Mouse (Mus musculus) gastrocnemius, postnatal 14 days (tissue): ENCODE results near the gene Aldh6a1. TPM values are rescaled to one million over a fixed set of nuclear protein-coding genes. Genes with fewer than 3 reads are reported as not detected.

Experiments
- DNase-seq: peaks from one replicate; pipeline ENCODE4 v3.0.0; 2021; ENCODE audit warnings: mixed read lengths
- intact Hi-C: fragments of 180-260 bp; cut with DNase I; formaldehyde crosslinking; loops from one replicate; pipeline ENCODE4 v1.15.1; 2025; ENCODE audit warnings: low total_unique reads
- total RNA-seq, 2 experiments: library from RNA; stranded (reverse); gene quantifications; 2 replicates each; pipeline ENCODE4 v1.2.3; 2021

Gene Aldh6a1
- total RNA-seq, 2 experiments from 2014 or later: 43.2 to 55.1 TPM

- intact Hi-C loops: no loop called here
- DNase-seq: no peak
Observed at GRCm38 (mm10) chr12:84423990-84424389, 26.8 kb downstream of the Aldh6a1 start.

GRCm38 (mm10) chr12:84417605-84417922 is 33.2 kb downstream of the Aldh6a1 start:
- intact Hi-C loops: no loop called here

DNA sequence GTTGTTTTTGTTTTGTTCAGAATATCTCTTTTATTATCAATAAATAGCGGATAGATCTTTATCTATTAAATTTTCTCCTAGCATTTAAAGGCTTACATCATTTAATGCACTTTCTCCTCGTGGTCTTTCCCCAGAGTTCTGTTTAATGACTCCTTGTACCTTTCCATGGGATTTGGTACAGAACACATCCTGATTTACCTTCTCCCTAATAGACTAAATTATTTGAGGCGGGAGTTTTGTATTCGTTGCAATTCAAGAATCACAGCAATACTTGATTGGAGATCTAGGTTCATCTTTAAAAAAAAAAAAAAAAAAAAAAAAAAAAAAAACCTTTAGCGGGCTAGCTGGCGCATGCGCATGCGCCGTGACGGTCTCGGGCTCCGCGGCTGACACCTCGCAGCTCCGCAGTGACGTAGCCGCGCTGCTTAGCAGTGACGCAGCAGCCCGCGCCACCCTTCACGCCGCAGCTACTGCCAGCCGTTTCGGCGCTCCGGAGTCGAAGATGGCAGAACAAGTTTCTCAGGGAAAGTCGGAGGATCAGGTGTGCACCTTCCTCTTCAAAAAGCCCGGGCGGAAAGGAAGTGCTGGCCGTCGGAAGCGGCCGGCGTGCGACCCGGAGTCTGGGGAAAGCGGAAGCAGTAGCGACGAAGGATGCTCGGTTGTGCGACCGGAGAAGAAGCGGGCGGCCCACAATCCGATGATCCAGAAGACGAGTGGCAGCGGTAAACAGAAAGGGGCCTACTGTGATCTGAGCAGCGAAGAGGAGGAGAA is 33.8 kb downstream of the Aldh6a1 start, which contains the start of gene Rnf113a2:
TSS of gene Rnf113a2 (plus strand) at position 363 of the 771 bp plus-strand sequence.
- intact Hi-C loops: no loop called here
- peak; percentile 79 for DNase-seq

More at GRCm38 (mm10) chr12:84417605-84417922, 33.2 kb downstream of the Aldh6a1 start:
- no peak for DNase-seq

DNA sequence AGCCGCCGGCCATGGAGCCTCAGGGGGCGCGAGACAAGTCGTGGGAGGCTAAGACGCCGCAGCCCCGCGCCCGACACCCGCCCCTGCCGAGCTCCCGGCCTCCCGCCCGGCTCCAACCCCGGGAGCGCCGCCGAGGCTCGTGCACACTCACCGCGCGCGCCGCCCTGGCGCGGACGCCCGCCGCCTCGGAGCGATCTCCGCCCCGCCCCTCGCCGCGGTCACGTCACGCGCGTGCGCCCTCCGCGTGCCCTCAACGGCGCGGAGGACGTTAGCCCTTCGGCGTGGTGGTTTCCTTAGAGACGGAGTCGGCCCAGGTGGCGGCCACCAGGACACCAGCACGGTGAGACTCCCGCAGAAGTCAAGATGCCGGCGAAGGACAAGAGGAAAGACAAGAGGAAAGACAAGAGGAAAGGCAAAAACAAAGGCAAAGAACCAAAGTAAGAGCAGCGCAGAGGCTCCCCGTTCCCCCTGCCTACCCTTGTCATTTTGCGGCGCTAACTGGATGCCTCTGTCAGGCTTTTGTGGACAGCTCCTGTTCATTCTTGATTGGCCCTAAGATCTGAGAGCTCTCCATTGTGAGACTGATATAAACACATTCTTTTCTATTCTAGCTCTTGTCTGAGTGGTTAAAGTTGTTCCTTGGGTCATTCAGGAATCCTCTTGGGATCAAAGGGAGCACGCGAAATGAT is 41.8 kb downstream of the Aldh6a1 start, which contains the start of the genes Entpd5 and Bbof1:
TSS of gene Entpd5 (minus strand) at position 211 of the 689 bp plus-strand sequence.
TSS of gene Bbof1 (plus strand) at position 253 of the 689 bp plus-strand sequence.
- peak; percentile 90 for DNase-seq
- intact Hi-C loops: no loop called here

GRCm38 (mm10) chr12:84407874-84408818 is 42.7 kb downstream of the Aldh6a1 start:
- intact Hi-C loops: no loop called here

GRCm38 (mm10) chr12:84407259-84407658 is 43.5 kb downstream of the Aldh6a1 start:
- no peak for DNase-seq
- intact Hi-C loops: no loop called here

More at GRCm38 (mm10) chr12:84407874-84408818, 42.7 kb downstream of the Aldh6a1 start:
- DNase-seq: no peak

GRCm38 (mm10) chr12:84404541-84404940 is 46.3 kb downstream of the Aldh6a1 start:
- no peak for DNase-seq
- intact Hi-C loops: no loop called here

DNA sequence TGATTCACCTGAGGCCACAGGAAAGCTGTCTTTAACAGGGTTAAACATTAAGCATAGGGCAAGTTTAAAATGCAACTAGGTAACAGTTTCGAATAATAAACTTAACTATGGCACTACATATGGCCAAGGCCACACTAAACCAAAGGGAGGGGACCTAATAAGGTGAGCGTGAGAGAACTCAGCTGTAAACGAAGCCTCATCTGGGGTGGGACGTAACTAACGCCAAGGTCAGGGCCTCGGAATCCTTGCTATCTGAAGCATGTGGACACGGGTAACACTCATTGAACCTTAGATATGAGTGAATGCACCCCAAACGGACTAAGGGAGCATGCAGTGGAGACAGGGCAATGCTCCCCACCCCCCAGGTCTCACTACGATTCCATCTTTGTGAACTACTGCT is 47.9 kb downstream of the Aldh6a1 start:
- intact Hi-C loops: no loop called here
- no peak for DNase-seq

DNA sequence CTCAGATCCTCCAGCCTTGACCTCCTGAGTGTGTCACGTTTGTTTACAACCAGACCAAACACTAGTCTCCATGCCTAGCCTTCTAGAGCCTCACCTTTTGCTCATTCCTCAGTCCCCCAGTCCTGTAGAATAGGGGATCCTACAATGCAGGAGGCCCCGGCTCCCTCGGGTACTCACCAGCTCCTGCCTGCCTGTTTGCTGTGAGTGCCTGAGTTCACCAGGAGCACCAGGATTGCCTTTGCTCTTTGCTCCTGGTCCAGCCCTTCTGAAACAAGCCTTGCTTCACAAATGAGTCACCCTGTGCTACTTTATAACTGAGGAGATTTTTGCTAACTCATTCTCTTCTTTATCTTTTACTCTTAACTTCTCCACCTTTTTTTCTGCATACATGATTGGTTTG is 50.2 kb downstream of the Aldh6a1 start:
- intact Hi-C loops: no loop called here

DNA sequence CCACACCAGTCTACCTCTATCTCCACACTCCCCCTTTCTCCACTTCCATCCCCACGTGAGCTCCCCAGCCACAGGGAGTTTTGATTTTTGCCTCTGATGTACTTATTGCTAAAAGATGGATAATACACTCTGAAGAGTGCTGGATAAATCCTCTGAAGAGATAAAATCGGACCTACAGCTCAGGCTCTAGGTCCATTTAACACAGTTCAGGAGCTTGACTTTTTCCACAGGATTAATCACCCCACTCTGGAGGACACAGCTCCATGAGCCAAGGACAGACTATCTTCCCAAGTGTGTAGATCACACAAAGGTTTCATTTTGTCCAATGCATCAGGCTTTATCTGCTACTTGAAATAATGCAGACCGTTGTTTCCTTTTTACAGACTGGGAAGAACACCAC is 50.7 kb downstream of the Aldh6a1 start:
- intact Hi-C loops: no loop called here
- DNase-seq: no peak

More for the DNA sequence above, 50.2 kb downstream of the Aldh6a1 start:
- DNase-seq: no peak

- no peak for DNase-seq
- intact Hi-C loops: no loop called here
Observed at GRCm38 (mm10) chr12:84399663-84400062, 51.1 kb downstream of the Aldh6a1 start.

DNA sequence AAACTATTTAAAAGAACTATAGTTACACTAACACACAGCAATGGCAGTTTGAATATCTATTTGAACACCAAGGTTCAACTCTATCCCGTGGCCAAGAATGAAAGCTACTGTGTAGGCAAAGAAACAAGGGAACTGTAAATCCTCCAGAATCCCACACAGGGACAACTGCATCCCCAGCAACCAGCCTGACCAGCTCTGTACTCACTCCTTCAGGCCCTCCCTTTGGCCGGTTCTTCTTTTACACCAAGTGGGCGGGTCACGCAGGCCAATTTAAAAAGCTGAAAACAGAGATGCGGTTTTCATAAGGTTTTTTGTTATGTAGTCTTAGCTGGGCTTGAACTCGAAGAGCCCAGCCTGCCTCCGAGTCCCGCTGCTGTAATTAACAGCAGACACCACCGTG is 51.7 kb downstream of the Aldh6a1 start:
- no peak for DNase-seq
- intact Hi-C loops: no loop called here

- intact Hi-C loops: no loop called here
- no peak for DNase-seq
Observed at GRCm38 (mm10) chr12:84398629-84399028, 52.2 kb downstream of the Aldh6a1 start.

DNA sequence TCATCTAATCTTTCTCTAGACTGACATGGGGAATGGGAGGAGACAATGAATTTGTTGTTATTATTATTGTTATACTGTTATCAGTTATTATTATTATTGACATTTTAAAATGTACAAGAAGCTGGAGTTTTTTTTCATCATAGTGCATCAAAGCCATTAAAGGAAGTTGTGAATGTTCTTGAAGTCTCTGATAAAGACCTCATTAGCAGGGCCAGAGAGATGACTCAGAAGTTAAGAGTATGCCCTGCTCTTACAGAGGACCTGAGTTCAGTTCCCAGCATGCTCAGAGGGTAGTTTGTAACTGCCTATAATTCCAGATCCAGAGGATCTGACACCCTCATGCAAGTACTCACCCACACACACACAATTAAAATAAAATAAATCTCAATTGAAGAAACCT is 53.1 kb downstream of the Aldh6a1 start:
- DNase-seq: no peak
- intact Hi-C loops: no loop called here

GRCm38 (mm10) chr12:84396947-84397679 is 53.7 kb downstream of the Aldh6a1 start:
- intact Hi-C loops: no loop called here
- DNase-seq: no peak

DNA sequence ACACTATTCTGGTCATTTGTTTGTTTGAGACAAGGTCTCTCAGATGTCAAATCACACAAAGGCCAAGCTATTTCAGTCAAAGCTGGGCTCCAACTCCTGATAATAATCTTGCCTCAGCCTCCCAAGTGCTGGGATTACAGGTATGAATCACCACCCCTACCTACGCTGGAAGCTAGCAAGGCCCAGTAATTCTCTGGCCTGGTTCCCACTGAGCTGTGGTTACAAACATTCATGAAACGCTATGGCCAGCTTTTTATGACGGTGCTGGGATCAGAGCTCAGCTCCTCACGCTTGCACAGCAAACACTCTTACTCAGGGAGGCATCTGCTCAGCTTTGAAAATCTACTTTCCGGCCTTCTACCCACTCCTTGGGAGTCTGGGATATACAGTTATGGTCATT is 57.0 kb downstream of the Aldh6a1 start:
- intact Hi-C loops: no loop called here
- DNase-seq: no peak

DNA sequence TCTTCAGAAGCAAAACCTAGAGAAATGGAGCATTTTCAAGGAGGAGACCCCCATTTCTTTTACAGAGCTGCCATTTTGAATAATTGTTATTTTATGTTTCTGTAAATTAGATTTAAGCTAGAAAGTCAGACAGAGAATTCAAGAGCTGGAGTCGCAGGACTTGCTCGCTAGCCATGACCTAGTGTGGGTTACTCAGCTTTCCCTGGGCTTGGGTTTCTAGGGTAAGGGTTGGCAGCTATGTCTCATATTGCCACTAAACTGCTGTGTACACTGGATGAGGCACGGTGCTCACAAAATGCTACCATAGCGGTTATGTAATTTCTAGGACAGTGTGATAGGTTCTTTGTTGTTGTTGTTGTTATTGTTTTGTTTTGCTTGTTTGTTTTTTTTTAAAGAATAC is 58.1 kb downstream of the Aldh6a1 start:
- intact Hi-C loops: no loop called here

GRCm38 (mm10) chr12:84390336-84390735 is 60.5 kb downstream of the Aldh6a1 start:
- intact Hi-C loops: no loop called here
- no peak for DNase-seq

More for the DNA sequence above, 58.1 kb downstream of the Aldh6a1 start:
- DNase-seq: no peak

DNA sequence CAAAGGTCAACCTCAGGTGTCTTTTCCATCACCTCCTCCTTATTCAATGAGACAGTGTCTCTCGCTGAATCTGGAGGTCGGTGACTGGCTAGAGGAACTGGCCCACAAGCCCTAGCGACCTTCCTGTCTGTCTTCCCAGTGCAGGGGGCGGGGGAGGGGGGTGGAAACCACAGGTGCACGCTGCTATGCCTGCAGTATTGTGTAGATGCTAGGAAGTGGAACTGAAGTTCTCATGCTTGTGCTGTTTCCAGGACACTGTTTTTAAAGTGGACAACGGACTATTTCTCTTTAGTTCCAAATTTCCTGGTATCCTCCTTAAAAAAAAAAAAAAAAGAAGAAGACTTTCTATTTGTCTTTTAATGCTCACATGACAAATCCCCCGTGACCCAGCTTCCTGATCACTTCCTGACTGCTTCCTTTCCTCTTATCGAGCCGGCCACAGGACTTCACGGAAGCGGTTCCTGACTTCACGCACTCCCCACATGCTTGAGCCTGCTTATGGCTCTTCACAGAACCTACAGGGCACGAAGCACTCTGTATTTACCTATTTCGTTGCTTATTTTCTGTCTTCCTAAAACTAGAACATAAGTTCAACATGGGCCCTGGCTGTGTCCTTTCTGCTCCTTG is 61.9 kb downstream of the Aldh6a1 start:
- no peak for DNase-seq
- intact Hi-C loops: no loop called here
